Mouse (Mus musculus) gastrocnemius, postnatal 14 days (tissue): ENCODE measurements around the gene Aplp1. TPM values are rescaled to one million over a fixed set of nuclear protein-coding genes. Genes with fewer than 3 reads are reported as not detected.

Experiments used
- DNase-seq: peaks from one replicate; pipeline ENCODE4 v3.0.0; 2021; ENCODE audit warnings: mixed read lengths
- intact Hi-C: fragments of 180-260 bp; cut with DNase I; formaldehyde crosslinking; loops from one replicate; pipeline ENCODE4 v1.15.1; 2025; ENCODE audit warnings: low total_unique reads
- total RNA-seq, 2 experiments: library from RNA; stranded (reverse); gene quantifications; 2 replicates each; pipeline ENCODE4 v1.2.3; 2021

Aplp1 gene
- total RNA-seq, 2 experiments from 2014 or later: 1.9 to 2.3 TPM

GRCm38 (mm10) chr7:30453766-30454165 is 8.4 kb upstream of the Aplp1 start:
- intact Hi-C loops: no loop called here

GRCm38 (mm10) chr7:30453327-30453726 is 8.0 kb upstream of the Aplp1 start:
- DNase-seq: no peak
- intact Hi-C loops: no loop called here

More at GRCm38 (mm10) chr7:30453766-30454165, 8.4 kb upstream of the Aplp1 start:
- no peak for DNase-seq

GRCm38 (mm10) chr7:30450241-30450640 is 4.9 kb upstream of the Aplp1 start:
- intact Hi-C loops: no loop called here
- DNase-seq: no peak

- no peak for DNase-seq
- intact Hi-C loops: no loop called here
Measured at GRCm38 (mm10) chr7:30444154-30444970, 973 bp downstream of the Aplp1 start.

GRCm38 (mm10) chr7:30443696-30444095 is 1.6 kb downstream of the Aplp1 start:
- intact Hi-C loops: no loop called here

GRCm38 (mm10) chr7:30440697-30441096 is 4.6 kb downstream of the Aplp1 start:
- no peak for DNase-seq
- intact Hi-C loops: no loop called here

More at GRCm38 (mm10) chr7:30443696-30444095, 1.6 kb downstream of the Aplp1 start:
- no peak for DNase-seq

GRCm38 (mm10) chr7:30439734-30440133 is 5.6 kb downstream of the Aplp1 start:
- no peak for DNase-seq
- intact Hi-C loops: no loop called here

- intact Hi-C loops: no loop called here
- no peak for DNase-seq
Measured at GRCm38 (mm10) chr7:30436879-30437278, 8.5 kb downstream of the Aplp1 start.

GRCm38 (mm10) chr7:30435156-30435555 is 10.2 kb downstream of the Aplp1 start:
- DNase-seq: no peak
- intact Hi-C loops: no loop called here

GRCm38 (mm10) chr7:30434701-30435100 is 10.6 kb downstream of the Aplp1 start:
- DNase-seq: no peak
- intact Hi-C loops: loop anchor here (5.0 kb wide), 1 partner anchor 62 kb away; no protein-coding TSS in a partner anchor

GRCm38 (mm10) chr7:30434238-30434637 is 11.1 kb downstream of the Aplp1 start:
- DNase-seq: peak; percentile 53

GRCm38 (mm10) chr7:30431793-30432192 is 13.5 kb downstream of the Aplp1 start:
- intact Hi-C loops: loop anchor here (5.0 kb wide), 1 partner anchor 59 kb away; no protein-coding TSS in a partner anchor
- peak; percentile 63 for DNase-seq

More at GRCm38 (mm10) chr7:30434238-30434637, 11.1 kb downstream of the Aplp1 start:
- intact Hi-C loops: loop anchor here (5.0 kb wide), 1 partner anchor 62 kb away; no protein-coding TSS in a partner anchor

GRCm38 (mm10) chr7:30430191-30430590 is 15.1 kb downstream of the Aplp1 start:
- no peak for DNase-seq
- intact Hi-C loops: loop anchor here (5.0 kb wide), 1 partner anchor 58 kb away; no protein-coding TSS in a partner anchor

- no peak for DNase-seq
- intact Hi-C loops: no loop called here
Measured at GRCm38 (mm10) chr7:30429327-30429726, 16.0 kb downstream of the Aplp1 start.

GRCm38 (mm10) chr7:30423071-30423641 is 22.2 kb downstream of the Aplp1 start:
- DNase-seq: no peak
- intact Hi-C loops: no loop called here

- intact Hi-C loops: no loop called here
- DNase-seq: no peak
Measured at GRCm38 (mm10) chr7:30422560-30422959, 22.8 kb downstream of the Aplp1 start.

GRCm38 (mm10) chr7:30421890-30422435 is 23.4 kb downstream of the Aplp1 start:
- DNase-seq: peak; percentile 76
- intact Hi-C loops: no loop called here

GRCm38 (mm10) chr7:30421175-30421889 is 24.0 kb downstream of the Aplp1 start, which contains the start of gene Nfkbid:
Gene Nfkbid, plus strand, starts transcription at chr7:30421732.
- peak; percentile 38 for DNase-seq
- intact Hi-C loops: no loop called here

GRCm38 (mm10) chr7:30420673-30421072 is 24.7 kb downstream of the Aplp1 start:
- DNase-seq: no peak
- intact Hi-C loops: no loop called here
